Mouse (Mus musculus) gastrocnemius, postnatal 10 days (tissue): ENCODE measurements around the gene Efhc1. TPM values are rescaled to one million over a fixed set of nuclear protein-coding genes. Genes with fewer than 3 reads are reported as not detected.

Source experiments
- DNase-seq: peaks from one replicate; pipeline ENCODE4 v3.0.0; 2021; ENCODE audit warnings: mixed read lengths
- total RNA-seq, 2 experiments: library from RNA; stranded (reverse); gene quantifications; 2 replicates each; pipeline ENCODE4 v1.2.3; 2021

Efhc1 gene
- total RNA-seq, 2 experiments from 2014 or later = 0.96 to 1.5 TPM

GRCm38 (mm10) chr1:21007941-21008701, 56.7 kb downstream of the Efhc1 start:
- DNase-seq = peak; percentile 6

- DNase-seq = peak; percentile 54
These were observed 57.5 kb downstream of the Efhc1 start for GRCm38 (mm10) chr1:21008891-21009290.

- DNase-seq = no peak
These were observed 58.9 kb downstream of the Efhc1 start for GRCm38 (mm10) chr1:21010282-21010800.

GRCm38 (mm10) chr1:21014463-21014862, 63.0 kb downstream of the Efhc1 start:
- peak; percentile 62 for DNase-seq

- no peak for DNase-seq
These were observed 71.7 kb downstream of the Efhc1 start for GRCm38 (mm10) chr1:21023101-21023500.

- DNase-seq = no peak
These were observed 73.8 kb downstream of the Efhc1 start for GRCm38 (mm10) chr1:21025203-21025602.

- no peak for DNase-seq
These were observed 75.1 kb downstream of the Efhc1 start for GRCm38 (mm10) chr1:21026534-21026933.

- no peak for DNase-seq
These were observed 77.6 kb downstream of the Efhc1 start for GRCm38 (mm10) chr1:21029000-21029399.

- no peak for DNase-seq
These were observed 80.2 kb downstream of the Efhc1 start for GRCm38 (mm10) chr1:21031650-21032049.

- no peak for DNase-seq
These were observed 81.8 kb downstream of the Efhc1 start for GRCm38 (mm10) chr1:21033065-21033791.

GRCm38 (mm10) chr1:21033792-21034119, 82.3 kb downstream of the Efhc1 start:
- DNase-seq = no peak

- no peak for DNase-seq
These were observed 84.5 kb downstream of the Efhc1 start for GRCm38 (mm10) chr1:21035878-21036277.

GRCm38 (mm10) chr1:21037881-21038601, 86.6 kb downstream of the Efhc1 start:
- no peak for DNase-seq

GRCm38 (mm10) chr1:21039564-21039963, 88.1 kb downstream of the Efhc1 start:
- no peak for DNase-seq

GRCm38 (mm10) chr1:21040173-21040572, 88.7 kb downstream of the Efhc1 start:
- no peak for DNase-seq

Other genes with a start within 250 kb of the Efhc1 start
- not detected for gene Il17a, start 220.7 kb upstream of the Efhc1 start, total RNA-seq
- gene Il17f, start 161.0 kb upstream of the Efhc1 start, total RNA-seq = under 1 TPM in 1 of 2 experiments, not detected in 1; 0.23 TPM
- 10 to 100 TPM; 13.6 to 18.4 TPM for gene Mcm3, start 131.3 kb upstream of the Efhc1 start, total RNA-seq
- 1 to 10 TPM; 2.0 to 2.2 TPM for gene Paqr8, start 61.0 kb upstream of the Efhc1 start, total RNA-seq
- gene Tram2, start 127.6 kb downstream of the Efhc1 start, total RNA-seq = 10 to 100 TPM; 10.6 to 19.5 TPM